Mouse (Mus musculus) embryonic facial prominence, embryonic 12.5 days (tissue): ENCODE results near the gene Cldn7. TPM values are rescaled to one million over a fixed set of nuclear protein-coding genes. Genes with fewer than 3 reads are reported as not detected.

Experiments
- ATAC-seq: fragments of 200-750 bp; cut with Nextera tagmentation; 2 replicates; pipeline ENCODE4 v1.8.0; 2017; ENCODE audit not compliant: insufficient number of reproducible peaks, insufficient read depth, low FRiP score, low TSS enrichment
- H3K27ac ChIP-seq: fragments of 300-500 bp; sonication (generic); 2 replicates; pipeline ENCODE4 v1.5.1; 2016; ENCODE audit warnings: mild to moderate bottlenecking
- H3K27me3 ChIP-seq: fragments of 300-500 bp; sonication (generic); 2 replicates; pipeline ENCODE4 v1.6.1; 2016; ENCODE audit warnings: mild to moderate bottlenecking, moderate library complexity
- H3K36me3 ChIP-seq: fragments of 300-500 bp; sonication (generic); 2 replicates; pipeline ENCODE4 v1.6.1; 2016; ENCODE audit warnings: mild to moderate bottlenecking
- H3K4me1 ChIP-seq: fragments of 300-500 bp; sonication (generic); 2 replicates; pipeline ENCODE4 v1.6.1; 2016
- H3K4me2 ChIP-seq: fragments of 300-500 bp; sonication (generic); replicated peaks from 2 replicates; pipeline ENCODE4 v1.6.1; 2016; ENCODE audit warnings: mild to moderate bottlenecking, moderate library complexity
- H3K4me3 ChIP-seq: fragments of 300-500 bp; sonication (generic); 2 replicates; pipeline ENCODE4 v1.5.1; 2016; ENCODE audit warnings: mild to moderate bottlenecking
- H3K9ac ChIP-seq: fragments of 300-500 bp; sonication (generic); 2 replicates; pipeline ENCODE4 v1.6.1; 2016; ENCODE audit warnings: mild to moderate bottlenecking, moderate library complexity
- H3K9me3 ChIP-seq: fragments of 300-500 bp; sonication (generic); 2 replicates; pipeline ENCODE4 v1.6.1; 2016; ENCODE audit warnings: mild to moderate bottlenecking, moderate library complexity
- WGBS: fragments of 180-500 bp; shearing (Covaris S2); methylation state at CpG from one replicate; pipeline ENCODE4 v1.1.7; 2016; 5-methylcytosine and 5-hydroxymethylcytosine counted together
- polyA plus RNA-seq: library from polyadenylated mRNA; unstranded; fragments of >200 nt; fragmentation: Nextera tagmentation; extraction: Ambion mirVana; gene quantifications from 2 replicates; pipeline ENCODE4 v1.2.1, GENCODE M21; 2016

Gene Cldn7
- polyA plus RNA-seq, 1 experiment from 2014 or later, result 29.6 TPM

- Histone ChIP-seq H3K36me3 (peaks cover 45% of the 10 kb centered on the region), H3K9me3 (no peaks in the 10 kb centered on the region)
Observed at GRCm38 (mm10) chr11:69980196-69981140, 15.9 kb downstream of the Cldn7 start.

GRCm38 (mm10) chr11:69981141-69981762 is 16.7 kb downstream of the Cldn7 start, which contains the start of gene Ctdnep1:
Gene Ctdnep1 (plus strand): TSS chr11:69981156.
- under 1% methylated on average over 43 of the region's 43 CpGs for WGBS
- peaks cover 42% of the 10 kb centered on the region for H3K36me3 ChIP-seq

More at GRCm38 (mm10) chr11:69980196-69981140, 15.9 kb downstream of the Cldn7 start:
- Histone ChIP-seq H3K4me1 (peaks cover 20% of the 10 kb centered on the region), H3K4me3 (peak overlapping the region; percentile 99), H3K27me3 (no peaks in the 10 kb centered on the region), H3K27ac (peak overlapping the region; percentile 99), H3K9ac (peak overlapping the region; percentile 99), H3K4me2 (peak overlapping the region; percentile 78)
- WGBS, result under 1% methylated on average over 48 of the region's 60 CpGs
- peak; percentile 91 for ATAC-seq

DNA sequence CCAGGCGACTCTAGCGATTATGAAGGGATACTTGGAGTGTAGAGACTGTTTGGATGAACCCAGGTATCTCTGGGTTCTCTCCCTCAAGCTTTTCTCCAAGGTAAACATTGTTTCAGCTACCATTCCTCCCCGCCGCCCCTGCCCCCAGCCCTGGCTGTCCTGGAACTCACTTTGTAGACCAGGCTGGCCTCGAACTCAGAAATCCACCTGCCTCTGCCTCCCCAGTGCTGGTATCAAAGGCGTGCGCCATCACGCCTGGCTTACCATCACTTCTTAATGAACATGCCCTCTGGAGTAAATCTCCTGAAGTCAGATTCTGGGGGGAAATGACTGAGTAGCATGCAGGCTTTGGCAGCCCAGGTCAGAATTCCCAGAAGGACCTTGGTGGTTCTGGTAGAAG is 17.6 kb downstream of the Cldn7 start, which contains the start of gene Elp5:
TSS of gene Elp5 (minus strand) at position 293 of the 400 bp plus-strand sequence.
- peak within 1 kb of the TSS; percentile 99 for H3K27ac ChIP-seq
- peak within 1 kb of the TSS; percentile 78 for H3K4me2 ChIP-seq
- peaks cover 20% of the 10 kb centered on the region for H3K4me1 ChIP-seq
- H3K27me3 ChIP-seq, result no peaks in the 10 kb centered on the region
- H3K9ac ChIP-seq, result peak within 1 kb of the TSS; percentile 99
- H3K4me3 ChIP-seq, result peak within 1 kb of the TSS; percentile 99
- no peaks in the 10 kb centered on the region for H3K9me3 ChIP-seq
- ATAC-seq, result no peak
- peaks cover 47% of the 10 kb centered on the region for H3K36me3 ChIP-seq
- WGBS, result 56% methylated on average over 8 of the region's 8 CpGs

More at GRCm38 (mm10) chr11:69981141-69981762, 16.7 kb downstream of the Cldn7 start, which contains the start of gene Ctdnep1:
- ATAC-seq, result no peak; the same call in 1 of the 2 replicates
- peak within 1 kb of the TSS; percentile 78 for H3K4me2 ChIP-seq
- peak within 1 kb of the TSS; percentile 99 for H3K4me3 ChIP-seq
- peak within 1 kb of the TSS; percentile 99 for H3K27ac ChIP-seq
- peaks cover 20% of the 10 kb centered on the region for H3K4me1 ChIP-seq
- H3K9me3 ChIP-seq, result no peaks in the 10 kb centered on the region
- no peaks in the 10 kb centered on the region for H3K27me3 ChIP-seq
- peak within 1 kb of the TSS; percentile 99 for H3K9ac ChIP-seq

DNA sequence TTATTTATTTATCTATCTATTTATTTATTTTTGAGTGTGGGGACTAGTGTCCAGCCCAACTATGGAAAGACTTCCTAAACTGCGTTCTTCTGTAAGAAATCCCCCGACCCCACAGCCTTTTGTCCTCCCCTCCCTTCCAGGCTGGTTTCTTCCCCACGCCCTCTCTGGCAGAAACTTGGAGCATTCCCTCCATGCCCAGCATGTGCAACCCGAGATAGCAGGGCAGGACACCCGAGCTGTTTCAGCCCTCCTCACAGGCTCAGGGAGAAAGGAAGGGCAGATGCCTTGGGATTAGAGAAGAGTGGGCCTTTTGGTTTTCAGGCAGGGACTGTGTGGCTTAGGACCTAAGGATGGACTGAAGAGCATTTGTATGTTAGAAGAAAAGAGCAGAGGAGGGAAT is 18.3 kb downstream of the Cldn7 start:
- Histone ChIP-seq H3K27me3 (no peaks in the 10 kb centered on the region), H3K4me3 (peak overlapping the region; percentile 99), H3K4me1 (peaks cover 20% of the 10 kb centered on the region), H3K9ac (peak overlapping the region; percentile 99), H3K27ac (peak overlapping the region; percentile 70; the same call in 1 of the 2 replicates), H3K4me2 (peak overlapping the region; percentile 78), H3K9me3 (no peaks in the 10 kb centered on the region), H3K36me3 (peaks cover 48% of the 10 kb centered on the region)
- no peak for ATAC-seq
- 28% methylated on average over 5 of the region's 5 CpGs for WGBS

DNA sequence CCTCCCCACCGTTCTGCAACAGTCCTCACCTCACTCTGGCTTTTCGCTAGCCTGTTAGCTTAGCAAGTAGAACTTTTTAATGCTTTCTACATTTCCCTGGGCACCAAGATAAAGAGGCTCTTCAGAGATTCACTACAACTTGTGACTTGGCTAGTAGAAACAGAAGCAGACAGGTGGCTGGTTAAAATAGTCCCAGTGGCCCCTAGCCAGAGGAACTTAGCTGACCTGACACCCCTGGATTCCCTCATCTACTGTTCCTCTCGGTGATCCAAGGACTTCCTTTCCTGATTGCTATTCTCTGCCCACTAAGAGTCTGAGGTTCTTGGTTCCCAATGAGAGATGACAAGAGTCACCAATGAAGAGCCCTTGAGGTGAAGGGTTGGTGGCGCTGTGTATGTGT is 18.8 kb downstream of the Cldn7 start:
- Histone ChIP-seq H3K4me3 (peak overlapping the region; percentile 99), H3K27ac (peak overlapping the region; percentile 70; the same call in 1 of the 2 replicates), H3K9ac (peak overlapping the region; percentile 99)

GRCm38 (mm10) chr11:69984431-69984830 is 19.9 kb downstream of the Cldn7 start:
- Histone ChIP-seq H3K27ac (no peak overlapping the region), H3K9me3 (no peaks in the 10 kb centered on the region), H3K9ac (no peak overlapping the region), H3K4me1 (peaks cover 18% of the 10 kb centered on the region), H3K27me3 (no peaks in the 10 kb centered on the region), H3K4me3 (no peak overlapping the region), H3K4me2 (no peak overlapping the region), H3K36me3 (peaks cover 55% of the 10 kb centered on the region)
- no peak for ATAC-seq
- 88% methylated on average over 8 of the region's 8 CpGs for WGBS

More for the DNA sequence above, 18.8 kb downstream of the Cldn7 start:
- no peaks in the 10 kb centered on the region for H3K9me3 ChIP-seq
- peaks cover 20% of the 10 kb centered on the region for H3K4me1 ChIP-seq
- WGBS, result 86% methylated on average over 4 of the region's 4 CpGs
- no peaks in the 10 kb centered on the region for H3K27me3 ChIP-seq
- no peak for ATAC-seq
- peaks cover 50% of the 10 kb centered on the region for H3K36me3 ChIP-seq
- H3K4me2 ChIP-seq, result peak overlapping the region; percentile 78

- WGBS, result 95% methylated on average over 8 of the region's 8 CpGs
- H3K4me3 ChIP-seq, result peak overlapping the region; percentile 4; the same call in 1 of the 2 replicates
- H3K4me2 ChIP-seq, result no peak overlapping the region
- peak overlapping the region; percentile 12; the same call in 1 of the 2 replicates for H3K9ac ChIP-seq
- 0 out of 2 replicates have a peak overlapping the region, but pooled peaks have one; percentile 25 for H3K27ac ChIP-seq
- H3K4me1 ChIP-seq, result peaks cover 8% of the 10 kb centered on the region
- H3K27me3 ChIP-seq, result no peaks in the 10 kb centered on the region
- no peaks in the 10 kb centered on the region for H3K9me3 ChIP-seq
- H3K36me3 ChIP-seq, result peaks cover 67% of the 10 kb centered on the region
- ATAC-seq, result no peak
Observed at GRCm38 (mm10) chr11:69989949-69990348, 25.4 kb downstream of the Cldn7 start.

GRCm38 (mm10) chr11:69990850-69991691 is 26.5 kb downstream of the Cldn7 start, which contains the start of gene Gabarap:
Gene Gabarap (plus strand): TSS chr11:69991143.
- peak within 1 kb of the TSS; percentile 88 for H3K27ac ChIP-seq
- H3K9ac ChIP-seq, result peak within 1 kb of the TSS; percentile 87
- H3K36me3 ChIP-seq, result peaks cover 58% of the 10 kb centered on the region
- WGBS, result under 1% methylated on average over 40 of the region's 40 CpGs
- H3K27me3 ChIP-seq, result no peaks in the 10 kb centered on the region
- H3K4me1 ChIP-seq, result peaks cover 8% of the 10 kb centered on the region
- no peaks in the 10 kb centered on the region for H3K9me3 ChIP-seq
- H3K4me3 ChIP-seq, result peak within 1 kb of the TSS; percentile 77
- ATAC-seq, result peak; percentile 58
- H3K4me2 ChIP-seq, result peak within 1 kb of the TSS; percentile 66

GRCm38 (mm10) chr11:69991711-69992110 is 27.1 kb downstream of the Cldn7 start:
- no peak for ATAC-seq
- Histone ChIP-seq H3K4me1 (peaks cover 8% of the 10 kb centered on the region), H3K27ac (peak overlapping the region; percentile 88), H3K36me3 (peaks cover 51% of the 10 kb centered on the region), H3K27me3 (no peaks in the 10 kb centered on the region), H3K4me2 (peak overlapping the region; percentile 66), H3K9ac (peak overlapping the region; percentile 87), H3K9me3 (no peaks in the 10 kb centered on the region), H3K4me3 (peak overlapping the region; percentile 77)
- under 1% methylated on average over 15 of the region's 15 CpGs for WGBS

- Histone ChIP-seq H3K4me3 (peak overlapping the region; percentile 77), H3K4me1 (peaks cover 9% of the 10 kb centered on the region), H3K9ac (peak overlapping the region; percentile 87; the same call in 1 of the 2 replicates), H3K4me2 (peak overlapping the region; percentile 66), H3K27me3 (no peaks in the 10 kb centered on the region), H3K27ac (no peak overlapping the region), H3K36me3 (peaks cover 45% of the 10 kb centered on the region), H3K9me3 (no peaks in the 10 kb centered on the region)
- WGBS, result 89% methylated on average over 10 of the region's 10 CpGs
- no peak for ATAC-seq
Observed at GRCm38 (mm10) chr11:69992396-69992795, 27.8 kb downstream of the Cldn7 start.
